Mouse (Mus musculus) embryonic fibroblast, embryonic 13.5 days (primary cell): ENCODE data around the gene Cfap44.

Experiments used
- CTCF ChIP-seq: IDR thresholded peaks from 2 replicates; pipeline ENCODE4 v1.5.1; 2011; ENCODE audit warnings: mild to moderate bottlenecking, control low read depth, low read length, moderate library complexity, borderline replicate concordance; ENCODE audit not compliant: insufficient read depth
- POLR2A ChIP-seq: IDR thresholded peaks from 2 replicates; pipeline ENCODE4 v1.6.1; 2011; ENCODE audit warnings: low read depth, mild to moderate bottlenecking, control low read depth, low read length, moderate library complexity

- TF ChIP-seq CTCF = no peak
- TF ChIP-seq POLR2A = no peak
Observed at GRCm38 (mm10) chr16:44528955-44529354, 134.4 kb downstream of the Cfap44 start.
